Mouse (Mus musculus) liver, embryonic 16.5 days (tissue): Measurements from ENCODE around the gene Yif1b. TPM values are rescaled to one million over a fixed set of nuclear protein-coding genes. Genes with fewer than 3 reads are reported as not detected.

Source experiments
- ATAC-seq: fragments of 200-750 bp; cut with Nextera tagmentation; 2 replicates; pipeline ENCODE4 v1.8.0; 2017; ENCODE audit warnings: low read depth, mild to moderate bottlenecking, moderate number of reproducible peaks, moderate library complexity
- H3K27ac ChIP-seq: fragments of 300-500 bp; sonication (generic); 2 replicates; pipeline ENCODE4 v1.5.1; 2014; ENCODE audit warnings: mild to moderate bottlenecking, low read length
- H3K27me3 ChIP-seq: fragments of 300-500 bp; sonication (generic); 2 replicates; pipeline ENCODE4 v1.6.1; 2014; ENCODE audit warnings: low read depth, low read length, mixed read lengths; ENCODE audit not compliant: control insufficient read depth, insufficient read depth
- H3K36me3 ChIP-seq: fragments of 300-500 bp; sonication (generic); 2 replicates; pipeline ENCODE4 v1.6.1; 2014; ENCODE audit warnings: mild to moderate bottlenecking; ENCODE audit not compliant: control insufficient read depth, insufficient read depth
- H3K4me1 ChIP-seq: fragments of 300-500 bp; sonication (generic); 2 replicates; pipeline ENCODE4 v1.6.1; 2014; ENCODE audit warnings: low read depth, low read length, mixed read lengths; ENCODE audit not compliant: control insufficient read depth
- H3K4me2 ChIP-seq: fragments of 300-500 bp; sonication (generic); 2 replicates; pipeline ENCODE4 v1.6.1; 2014; ENCODE audit warnings: low read depth, low read length, mixed read lengths
- H3K4me3 ChIP-seq: fragments of 300-500 bp; sonication (generic); 2 replicates; pipeline ENCODE4 v1.5.1; 2014; ENCODE audit warnings: low read depth, mild to moderate bottlenecking, low read length
- H3K9ac ChIP-seq: fragments of 300-500 bp; sonication (generic); 2 replicates; pipeline ENCODE4 v1.6.1; 2014; ENCODE audit warnings: low read depth, low read length
- H3K9me3 ChIP-seq: fragments of 300-500 bp; sonication (generic); replicated peaks from 2 replicates; pipeline ENCODE4 v1.6.1; 2016; ENCODE audit warnings: low read length; ENCODE audit not compliant: control insufficient read depth
- WGBS: fragments of 180-500 bp; shearing (Covaris S2); extraction: QIAGEN DNeasy Blood & Tissue Kit; methylation state at CpG from one replicate; pipeline ENCODE4 v1.1.7; 2014; ENCODE audit not compliant: insufficient replicate concordance; 5-methylcytosine and 5-hydroxymethylcytosine counted together
- polyA plus RNA-seq: library from polyadenylated mRNA; unstranded; fragments of >200 nt; fragmentation: Nextera tagmentation; extraction: Ambion mirVana; gene quantifications from 2 replicates; pipeline ENCODE4 v1.2.1, GENCODE M21; 2015

Yif1b gene
- polyA plus RNA-seq, 1 experiment from 2014 or later: 40.3 TPM

- H3K27me3 ChIP-seq: peaks cover 14% of the 10 kb centered on the region
- no peaks in the 10 kb centered on the region for H3K36me3 ChIP-seq
- ATAC-seq: peak; percentile 30
- H3K9ac ChIP-seq: peak overlapping the region; percentile 69; the same call in 1 of the 2 replicates
- H3K4me3 ChIP-seq: peak overlapping the region; percentile 66
- peak overlapping the region; percentile 83 for H3K4me2 ChIP-seq
- peaks cover 9% of the 10 kb centered on the region for H3K4me1 ChIP-seq
- 12% methylated on average over 21 of the region's 21 CpGs for WGBS
- H3K27ac ChIP-seq: no peak overlapping the region
- no peaks in the 10 kb centered on the region for H3K9me3 ChIP-seq
These were observed 44.0 kb downstream of the Yif1b start for GRCm38 (mm10) chr7:29282074-29282554.

GRCm38 (mm10) chr7:29283876-29284275, 45.7 kb downstream of the Yif1b start:
- H3K4me3 ChIP-seq: no peak overlapping the region
- H3K27me3 ChIP-seq: peaks cover 14% of the 10 kb centered on the region
- no peak overlapping the region for H3K9ac ChIP-seq
- no peak for ATAC-seq
- H3K4me2 ChIP-seq: no peak overlapping the region
- no peak overlapping the region for H3K27ac ChIP-seq
- H3K36me3 ChIP-seq: no peaks in the 10 kb centered on the region
- 72% methylated on average over 4 of the region's 4 CpGs for WGBS
- H3K4me1 ChIP-seq: peaks cover 10% of the 10 kb centered on the region
- no peaks in the 10 kb centered on the region for H3K9me3 ChIP-seq

- H3K4me1 ChIP-seq: peaks cover 15% of the 10 kb centered on the region
- H3K9ac ChIP-seq: no peak overlapping the region
- no peak overlapping the region for H3K4me2 ChIP-seq
- no peak overlapping the region for H3K27ac ChIP-seq
- no peaks in the 10 kb centered on the region for H3K36me3 ChIP-seq
- H3K9me3 ChIP-seq: no peaks in the 10 kb centered on the region
- no peak for ATAC-seq
- 60% methylated on average over 6 of the region's 6 CpGs for WGBS
- H3K27me3 ChIP-seq: peaks cover 15% of the 10 kb centered on the region
- H3K4me3 ChIP-seq: no peak overlapping the region
These were observed 46.4 kb downstream of the Yif1b start for GRCm38 (mm10) chr7:29284523-29284922.

- Histone ChIP-seq H3K4me3 (no peak overlapping the region), H3K4me2 (no peak overlapping the region), H3K9me3 (no peaks in the 10 kb centered on the region), H3K27me3 (peaks cover 8% of the 10 kb centered on the region), H3K36me3 (no peaks in the 10 kb centered on the region), H3K4me1 (peaks cover 10% of the 10 kb centered on the region), H3K9ac (no peak overlapping the region), H3K27ac (no peak overlapping the region)
- ATAC-seq: no peak
- WGBS: 74% methylated on average over 7 of the region's 7 CpGs
These were observed 49.4 kb downstream of the Yif1b start for GRCm38 (mm10) chr7:29287481-29287880.

- Histone ChIP-seq H3K9ac (no peak overlapping the region), H3K27me3 (peaks cover 6% of the 10 kb centered on the region), H3K4me1 (peaks cover 10% of the 10 kb centered on the region), H3K36me3 (no peaks in the 10 kb centered on the region), H3K4me3 (no peak overlapping the region), H3K27ac (no peak overlapping the region), H3K4me2 (no peak overlapping the region), H3K9me3 (no peaks in the 10 kb centered on the region)
- WGBS: 78% methylated on average over 2 of the region's 2 CpGs
- no peak for ATAC-seq
These were observed 50.0 kb downstream of the Yif1b start for GRCm38 (mm10) chr7:29288079-29288478.

GRCm38 (mm10) chr7:29288942-29289638, 51.0 kb downstream of the Yif1b start, which contains the start of gene Ppp1r14a:
TSS of gene Ppp1r14a (plus strand) at chr7:29289308.
- 2% methylated on average over 59 of the region's 59 CpGs for WGBS
- Histone ChIP-seq H3K4me3 (peak within 1 kb of the TSS; percentile 65), H3K4me1 (peaks cover 10% of the 10 kb centered on the region), H3K4me2 (peak within 1 kb of the TSS; percentile 86), H3K9me3 (no peaks in the 10 kb centered on the region), H3K27ac (no peak within 1 kb of the TSS), H3K27me3 (peaks cover 6% of the 10 kb centered on the region), H3K36me3 (no peaks in the 10 kb centered on the region), H3K9ac (peak within 1 kb of the TSS; percentile 31)
- 0 out of 2 replicates have a peak, but pooled peaks have one; percentile 42 for ATAC-seq

GRCm38 (mm10) chr7:29289856-29290255, 51.7 kb downstream of the Yif1b start:
- H3K27me3 ChIP-seq: peaks cover 6% of the 10 kb centered on the region
- H3K27ac ChIP-seq: no peak overlapping the region
- peaks cover 10% of the 10 kb centered on the region for H3K4me1 ChIP-seq

GRCm38 (mm10) chr7:29290691-29291485, 52.8 kb downstream of the Yif1b start:
- ATAC-seq: no peak; the same call in 1 of the 2 replicates
- no peak overlapping the region for H3K4me2 ChIP-seq
- no peak overlapping the region for H3K27ac ChIP-seq
- 61% methylated on average over 11 of the region's 11 CpGs for WGBS
- H3K4me1 ChIP-seq: peaks cover 10% of the 10 kb centered on the region
- H3K9me3 ChIP-seq: no peaks in the 10 kb centered on the region
- no peaks in the 10 kb centered on the region for H3K36me3 ChIP-seq
- no peak overlapping the region for H3K4me3 ChIP-seq
- no peak overlapping the region for H3K9ac ChIP-seq
- peaks cover 6% of the 10 kb centered on the region for H3K27me3 ChIP-seq

More at GRCm38 (mm10) chr7:29289856-29290255, 51.7 kb downstream of the Yif1b start:
- no peak overlapping the region for H3K4me2 ChIP-seq
- 84% methylated on average over 6 of the region's 6 CpGs for WGBS
- H3K9ac ChIP-seq: no peak overlapping the region
- no peaks in the 10 kb centered on the region for H3K36me3 ChIP-seq
- H3K4me3 ChIP-seq: no peak overlapping the region
- ATAC-seq: no peak
- no peaks in the 10 kb centered on the region for H3K9me3 ChIP-seq
